Mouse (Mus musculus): ENCODE results near the gene AA986860. TPM values are rescaled to one million over a fixed set of nuclear protein-coding genes. Genes with fewer than 3 reads are reported as not detected.

Gene AA986860
- polyA plus RNA-seq, 1 experiment, result 25.6 TPM

- no peak for DNase-seq
- 56% methylated on average over 3 of the region's 3 CpGs for WGBS
- TF ChIP-seq POLR2A (IDR thresholded peaks at IDR 0.05; ENCODE audit: borderline replicate concordance, extremely low read depth, low read depth, low read length) (no peak), CTCF (IDR thresholded peaks at IDR 0.05; ENCODE audit: insufficient read depth, low read length) (no peak)
- H3K4me1 ChIP-seq (ENCODE audit: control insufficient read depth, insufficient read depth, low read length), result no peaks in the 10 kb centered on the region
- H3K4me3 ChIP-seq (replicated peaks; ENCODE audit: extremely low read depth, low read depth, low read length), result no peak overlapping the region
Observed at GRCm38 (mm10) chr1:130789512-130790451, 58.0 kb downstream of the AA986860 start.

Other genes with a start within 250 kb of the AA986860 start
- not detected in 2 replicates for gene Zp3r, start 102.4 kb upstream of the AA986860 start, polyA plus RNA-seq (2012; rRNA removed)
- 0.06 and 0.15 TPM in 2 replicates for gene C4bp, start 70.3 kb upstream of the AA986860 start, polyA plus RNA-seq (2012; rRNA removed)
- 0.10 TPM in 1 of 2 replicates, not detected in the other for gene Gm29427, start 16.2 kb upstream of the AA986860 start, polyA plus RNA-seq (2012; rRNA removed)
- gene Yod1, start 14.6 kb upstream of the AA986860 start, polyA plus RNA-seq (2012; rRNA removed), result 2.2 and 3.1 TPM in 2 replicates
- gene Pfkfb2, start 2.7 kb upstream of the AA986860 start, polyA plus RNA-seq (2012; rRNA removed), result 16.7 and 23.7 TPM in 2 replicates
- 0.71 and 1.3 TPM in 2 replicates for gene Fcamr, start 68.9 kb downstream of the AA986860 start, polyA plus RNA-seq (2012; rRNA removed)
- 15.2 and 21.6 TPM in 2 replicates for gene Pigr, start 94.7 kb downstream of the AA986860 start, polyA plus RNA-seq (2012; rRNA removed)
- gene Fcmr, start 133.7 kb downstream of the AA986860 start, polyA plus RNA-seq (2012; rRNA removed), result 21.9 and 25.0 TPM in 2 replicates
- gene Il24, start 155.5 kb downstream of the AA986860 start, polyA plus RNA-seq (2012; rRNA removed), result not detected in 2 replicates
- gene Il20, start 179.5 kb downstream of the AA986860 start, polyA plus RNA-seq (2012; rRNA removed), result not detected in 2 replicates
- gene Il19, start 208.1 kb downstream of the AA986860 start, polyA plus RNA-seq (2012; rRNA removed), result not detected in 2 replicates